Mouse (Mus musculus): ENCODE measurements at regions not wholly inside any gene's neighbourhood (a gene's known extent, or its start where the extent isn't known, plus 50 kb on each side); places are given as distances from the start of the nearest gene placed in this dataset.
A peak's percentile ranks its signal among the peaks of the same experiment; 100 is the strongest.

DNA sequence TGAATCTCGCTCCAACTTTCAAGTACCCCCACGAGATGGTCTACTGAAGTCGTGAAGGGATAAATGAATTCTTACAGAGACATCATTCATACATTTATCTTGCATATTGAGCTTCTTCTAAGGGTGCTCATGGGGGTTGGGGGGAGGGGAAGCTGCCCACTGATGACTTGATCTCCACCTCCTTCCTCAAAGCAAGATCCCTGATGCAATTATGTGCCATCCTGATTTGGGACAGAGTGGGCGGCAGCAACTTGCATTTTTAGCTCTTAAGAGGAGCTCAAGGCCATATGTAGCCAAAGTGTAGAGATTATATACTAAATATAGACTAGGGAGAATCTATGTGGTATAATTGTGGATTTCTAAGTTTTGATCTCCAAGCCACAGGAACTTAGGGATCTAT lies 236.1 kb downstream of the Sox4 start:
- H3K9ac ChIP-seq (ENCODE audit: low read length) = no peak overlapping the region

DNA sequence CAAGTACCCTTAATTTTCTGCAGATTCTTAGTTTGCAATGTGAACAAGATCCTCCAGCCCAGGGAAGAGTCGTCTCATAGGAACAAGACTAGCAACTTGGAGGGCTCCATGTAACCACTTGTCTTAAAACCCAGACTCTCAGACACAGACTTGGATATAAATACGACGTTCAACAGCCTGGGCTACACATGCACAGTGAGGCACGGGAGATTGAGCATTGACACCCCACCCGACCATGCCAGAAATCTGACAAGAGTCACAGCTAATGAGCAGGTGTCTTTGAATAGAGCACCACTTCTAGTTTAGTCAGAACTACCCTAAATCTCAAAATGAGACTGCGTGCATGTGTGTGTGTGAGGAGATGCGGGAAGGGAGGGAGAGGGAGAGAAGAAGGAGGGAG lies 243.5 kb downstream of the Sox4 start:
- H3K9ac ChIP-seq (ENCODE audit: low read length) = no peak overlapping the region

More for the DNA sequence above, 236.1 kb downstream of the Sox4 start:
- no peak overlapping the region for H3K4me3 ChIP-seq (ENCODE audit: low read length)
- ATAC-seq (replicated peaks; ENCODE audit: extremely low read depth, insufficient read depth, low FRiP score) = no peak
- no peak overlapping the region for H3K27ac ChIP-seq (ENCODE audit: low read length)
- no peaks in the 10 kb centered on the region for H3K36me3 ChIP-seq (ENCODE audit: control insufficient read depth, insufficient read depth)
- no peak overlapping the region for H3K4me2 ChIP-seq (ENCODE audit: low read depth, low read length)
- peaks cover 47% of the 10 kb centered on the region for H3K4me1 ChIP-seq (ENCODE audit: control insufficient read depth, insufficient read depth, low read length)
- no peaks in the 10 kb centered on the region for H3K9me3 ChIP-seq (replicated peaks; ENCODE audit: control insufficient read depth, low read length)
- WGBS = 87% methylated on average over 4 of the region's 4 CpGs
- no peaks in the 10 kb centered on the region for H3K27me3 ChIP-seq (ENCODE audit: control insufficient read depth, insufficient read depth, low read length)

DNA sequence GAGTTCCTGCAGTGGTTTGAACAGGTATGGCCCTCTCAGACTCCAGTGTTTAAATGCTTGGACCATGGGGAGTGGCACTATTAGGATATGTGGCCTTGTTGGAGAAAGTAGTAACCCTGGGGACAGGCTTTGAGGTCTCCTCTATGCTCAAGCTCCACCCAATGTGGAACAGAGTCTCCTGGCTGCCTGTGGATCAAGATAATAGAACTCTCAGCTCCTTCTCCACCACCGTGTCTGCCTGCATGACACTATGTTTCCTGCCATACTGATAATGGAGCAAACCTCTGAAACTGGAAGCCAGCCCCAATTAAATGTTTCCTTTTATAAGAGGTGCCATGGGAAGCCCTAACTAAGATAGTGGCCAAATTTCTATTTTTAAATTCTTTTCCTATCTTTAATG lies 252.2 kb downstream of the Sox4 start:
- H3K9me3 ChIP-seq (replicated peaks; ENCODE audit: control insufficient read depth, low read length) = no peaks in the 10 kb centered on the region
- H3K9ac ChIP-seq (ENCODE audit: low read length) = no peak overlapping the region
- H3K4me3 ChIP-seq (ENCODE audit: low read length) = no peak overlapping the region
- H3K27me3 ChIP-seq (ENCODE audit: control insufficient read depth, insufficient read depth, low read length) = no peaks in the 10 kb centered on the region
- H3K36me3 ChIP-seq (ENCODE audit: control insufficient read depth, insufficient read depth) = no peaks in the 10 kb centered on the region
- no peaks in the 10 kb centered on the region for H3K4me1 ChIP-seq (ENCODE audit: control insufficient read depth, insufficient read depth, low read length)
- WGBS = 13% methylated on average over 1 of the region's 1 CpGs
- no peak overlapping the region for H3K4me2 ChIP-seq (ENCODE audit: low read depth, low read length)
- H3K27ac ChIP-seq (ENCODE audit: low read length) = no peak overlapping the region
- ATAC-seq (replicated peaks; ENCODE audit: extremely low read depth, insufficient read depth, low FRiP score) = no peak

More for the DNA sequence above, 243.5 kb downstream of the Sox4 start:
- no peaks in the 10 kb centered on the region for H3K4me1 ChIP-seq (ENCODE audit: control insufficient read depth, insufficient read depth, low read length)
- H3K4me3 ChIP-seq (ENCODE audit: low read length) = no peak overlapping the region
- 76% methylated on average over 7 of the region's 7 CpGs for WGBS
- H3K36me3 ChIP-seq (ENCODE audit: control insufficient read depth, insufficient read depth) = no peaks in the 10 kb centered on the region
- no peaks in the 10 kb centered on the region for H3K9me3 ChIP-seq (replicated peaks; ENCODE audit: control insufficient read depth, low read length)
- H3K4me2 ChIP-seq (ENCODE audit: low read depth, low read length) = no peak overlapping the region
- no peak overlapping the region for H3K27ac ChIP-seq (ENCODE audit: low read length)
- H3K27me3 ChIP-seq (ENCODE audit: control insufficient read depth, insufficient read depth, low read length) = no peaks in the 10 kb centered on the region
- no peak for ATAC-seq (replicated peaks; ENCODE audit: extremely low read depth, insufficient read depth, low FRiP score)

DNA sequence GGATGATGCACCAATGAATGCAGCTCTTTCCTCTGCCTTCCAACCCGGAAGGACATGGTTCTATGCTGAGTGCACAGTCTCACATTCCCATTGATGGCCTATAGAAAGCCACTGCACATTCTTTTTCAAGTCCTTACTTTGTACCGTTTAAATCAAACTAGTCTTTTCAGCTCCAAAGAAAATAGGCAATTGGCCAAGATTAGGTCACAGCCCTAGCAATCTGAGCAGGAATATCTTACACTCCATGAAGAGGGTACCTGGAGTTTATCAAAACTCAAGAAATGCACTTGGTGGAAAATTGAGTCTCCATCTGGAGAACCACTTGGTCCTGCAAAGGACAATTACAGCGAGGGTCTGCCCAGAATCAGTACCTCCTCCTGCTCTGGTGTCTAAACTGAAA lies 253.4 kb downstream of the Sox4 start:
- WGBS = 52% methylated on average over 3 of the region's 3 CpGs
- H3K4me1 ChIP-seq (ENCODE audit: control insufficient read depth, insufficient read depth, low read length) = no peaks in the 10 kb centered on the region
- no peaks in the 10 kb centered on the region for H3K27me3 ChIP-seq (ENCODE audit: control insufficient read depth, insufficient read depth, low read length)
- H3K36me3 ChIP-seq (ENCODE audit: control insufficient read depth, insufficient read depth) = no peaks in the 10 kb centered on the region
- no peaks in the 10 kb centered on the region for H3K9me3 ChIP-seq (replicated peaks; ENCODE audit: control insufficient read depth, low read length)
- no peak overlapping the region for H3K4me3 ChIP-seq (ENCODE audit: low read length)
- no peak overlapping the region for H3K4me2 ChIP-seq (ENCODE audit: low read depth, low read length)
- no peak for ATAC-seq (replicated peaks; ENCODE audit: extremely low read depth, insufficient read depth, low FRiP score)
- H3K9ac ChIP-seq (ENCODE audit: low read length) = no peak overlapping the region
- H3K27ac ChIP-seq (ENCODE audit: low read length) = no peak overlapping the region

DNA sequence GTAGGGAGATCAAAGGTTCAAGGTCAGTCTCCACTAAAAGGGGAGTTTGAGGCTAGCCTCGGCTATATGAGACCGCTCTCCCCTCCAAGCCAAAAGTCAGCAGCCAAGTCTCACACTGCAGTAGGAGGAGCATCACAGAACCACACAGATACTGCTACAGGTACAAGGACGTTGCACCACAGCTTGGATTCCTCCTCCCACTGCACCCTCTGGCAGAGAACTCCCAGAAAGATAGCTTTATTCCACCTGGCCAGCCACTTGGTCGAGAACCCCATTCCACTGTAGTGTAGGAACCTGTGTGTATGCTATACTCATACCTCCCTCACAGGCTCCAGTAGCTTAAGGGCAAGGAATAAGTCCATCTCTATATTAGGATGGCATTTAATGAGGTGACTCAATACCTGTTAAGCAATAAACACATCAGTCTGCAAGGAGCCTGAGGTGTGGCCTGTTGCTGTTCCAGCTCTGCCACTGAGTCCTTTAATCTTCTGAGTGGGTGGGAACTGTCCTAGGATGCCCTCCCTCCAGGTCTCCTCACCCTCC lies 254.0 kb downstream of the Sox4 start:
- ATAC-seq (replicated peaks; ENCODE audit: extremely low read depth, insufficient read depth, low FRiP score) = no peak

DNA sequence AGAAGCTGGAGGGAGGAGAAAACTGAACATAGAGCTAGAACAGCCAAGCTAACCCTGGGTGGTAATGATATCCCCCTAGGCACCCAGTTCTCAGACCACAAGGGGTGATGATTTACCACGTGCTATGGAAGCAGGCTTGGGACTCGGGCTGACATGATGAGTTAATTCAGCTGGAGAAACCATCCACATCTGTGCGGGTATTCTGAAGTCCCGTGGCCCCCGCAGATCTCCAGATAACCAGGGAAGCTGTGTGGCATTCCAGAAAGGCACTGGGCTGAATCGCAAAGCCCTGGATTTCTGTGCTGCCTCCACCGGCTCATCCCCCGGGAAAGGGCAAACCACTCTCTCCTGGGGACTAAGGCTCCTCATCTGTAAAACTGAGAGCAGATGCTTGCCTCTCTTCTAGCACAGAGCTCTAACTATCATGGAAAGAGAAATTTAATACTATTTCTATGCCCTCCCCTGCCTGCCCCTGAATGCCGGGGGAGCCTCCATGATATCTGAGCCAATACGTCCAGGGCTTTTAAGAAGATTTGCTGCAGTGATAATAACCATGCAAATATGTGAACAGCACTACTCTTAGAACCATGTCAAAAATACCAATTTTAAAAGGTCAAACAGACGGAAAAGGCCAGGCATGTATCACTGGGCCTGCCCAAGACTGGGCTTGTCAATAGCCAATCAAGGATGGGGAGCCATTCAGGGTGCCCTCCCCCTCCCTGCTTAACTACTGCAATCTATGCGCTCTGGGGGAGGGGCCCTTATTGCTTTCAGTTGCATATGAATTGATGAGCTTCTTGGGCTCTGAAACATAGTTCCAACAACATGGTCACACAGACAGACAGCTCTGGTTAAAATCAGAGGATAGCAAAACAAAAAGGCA lies 255.5 kb downstream of the Sox4 start:
- Histone ChIP-seq H3K4me3 (ENCODE audit: low read length) (no peak overlapping the region), H3K4me1 (ENCODE audit: control insufficient read depth, insufficient read depth, low read length) (no peaks in the 10 kb centered on the region), H3K4me2 (ENCODE audit: low read depth, low read length) (no peak overlapping the region), H3K27me3 (ENCODE audit: control insufficient read depth, insufficient read depth, low read length) (no peaks in the 10 kb centered on the region), H3K9ac (ENCODE audit: low read length) (no peak overlapping the region), H3K27ac (ENCODE audit: low read length) (no peak overlapping the region), H3K36me3 (ENCODE audit: control insufficient read depth, insufficient read depth) (no peaks in the 10 kb centered on the region), H3K9me3 (replicated peaks; ENCODE audit: control insufficient read depth, low read length) (no peaks in the 10 kb centered on the region)
- ATAC-seq (replicated peaks; ENCODE audit: extremely low read depth, insufficient read depth, low FRiP score) = no peak
- 57% methylated on average over 12 of the region's 12 CpGs for WGBS

More for the DNA sequence above, 254.0 kb downstream of the Sox4 start:
- WGBS = 88% methylated on average over 4 of the region's 4 CpGs
- H3K27ac ChIP-seq (ENCODE audit: low read length) = no peak overlapping the region
- H3K4me1 ChIP-seq (ENCODE audit: control insufficient read depth, insufficient read depth, low read length) = no peaks in the 10 kb centered on the region
- no peak overlapping the region for H3K4me3 ChIP-seq (ENCODE audit: low read length)
- H3K27me3 ChIP-seq (ENCODE audit: control insufficient read depth, insufficient read depth, low read length) = no peaks in the 10 kb centered on the region
- no peak overlapping the region for H3K9ac ChIP-seq (ENCODE audit: low read length)
- H3K9me3 ChIP-seq (replicated peaks; ENCODE audit: control insufficient read depth, low read length) = no peaks in the 10 kb centered on the region
- no peak overlapping the region for H3K4me2 ChIP-seq (ENCODE audit: low read depth, low read length)
- H3K36me3 ChIP-seq (ENCODE audit: control insufficient read depth, insufficient read depth) = no peaks in the 10 kb centered on the region

DNA sequence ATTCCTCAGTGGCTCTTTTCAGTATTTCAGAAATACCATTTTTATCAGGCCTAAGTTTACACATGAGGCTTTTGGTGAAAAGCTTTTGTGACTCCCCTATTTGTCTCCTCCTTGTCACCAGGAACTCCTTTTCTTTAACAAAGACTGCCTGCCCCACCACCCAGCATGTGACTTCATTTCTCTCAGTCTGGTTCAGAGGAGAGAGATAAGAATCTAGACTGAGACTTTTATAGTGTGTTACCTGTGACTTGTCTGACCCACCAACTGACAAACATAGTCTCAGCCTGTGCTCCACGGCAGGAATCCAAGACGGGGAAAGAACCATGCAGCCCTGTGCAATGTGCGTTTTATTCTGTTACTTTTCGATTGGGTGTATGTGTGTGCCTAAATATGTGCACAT lies 260.4 kb downstream of the Sox4 start:
- no peaks in the 10 kb centered on the region for H3K4me1 ChIP-seq (ENCODE audit: control insufficient read depth, insufficient read depth, low read length)
- no peak overlapping the region for H3K4me2 ChIP-seq (ENCODE audit: low read depth, low read length)
- 60% methylated on average over 4 of the region's 4 CpGs for WGBS
- H3K4me3 ChIP-seq (ENCODE audit: low read length) = no peak overlapping the region
- H3K9me3 ChIP-seq (replicated peaks; ENCODE audit: control insufficient read depth, low read length) = no peaks in the 10 kb centered on the region
- no peaks in the 10 kb centered on the region for H3K36me3 ChIP-seq (ENCODE audit: control insufficient read depth, insufficient read depth)
- no peaks in the 10 kb centered on the region for H3K27me3 ChIP-seq (ENCODE audit: control insufficient read depth, insufficient read depth, low read length)
- 0 out of 2 replicates have a peak, but pooled peaks have one; percentile 52 for ATAC-seq (replicated peaks; ENCODE audit: extremely low read depth, insufficient read depth, low FRiP score)
- H3K27ac ChIP-seq (ENCODE audit: low read length) = 0 out of 2 replicates have a peak overlapping the region, but pooled peaks have one; percentile 4
- H3K9ac ChIP-seq (ENCODE audit: low read length) = no peak overlapping the region

DNA sequence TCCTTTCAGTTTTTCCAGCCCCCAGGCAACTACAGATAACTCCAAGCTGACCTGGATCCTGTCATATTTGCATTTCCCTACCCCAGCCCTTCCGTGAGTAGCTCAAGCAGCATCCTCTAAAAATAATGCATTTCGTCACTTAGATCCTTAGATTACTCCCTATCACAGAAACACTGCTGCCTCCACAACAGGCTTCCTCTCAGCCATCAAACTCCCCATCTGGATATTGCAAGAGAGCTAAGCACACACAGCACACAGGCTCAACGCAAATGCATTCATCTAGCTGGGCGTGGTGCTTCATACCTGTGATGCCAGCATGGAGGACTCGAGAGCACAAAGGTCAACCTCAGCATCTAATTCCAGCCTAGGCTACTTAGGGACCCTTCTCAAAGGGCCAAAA lies 260.9 kb downstream of the Sox4 start:
- Histone ChIP-seq H3K4me1 (ENCODE audit: control insufficient read depth, insufficient read depth, low read length) (no peaks in the 10 kb centered on the region), H3K27me3 (ENCODE audit: control insufficient read depth, insufficient read depth, low read length) (no peaks in the 10 kb centered on the region), H3K36me3 (ENCODE audit: control insufficient read depth, insufficient read depth) (no peaks in the 10 kb centered on the region), H3K27ac (ENCODE audit: low read length) (no peak overlapping the region), H3K4me3 (ENCODE audit: low read length) (no peak overlapping the region), H3K9me3 (replicated peaks; ENCODE audit: control insufficient read depth, low read length) (no peaks in the 10 kb centered on the region), H3K4me2 (ENCODE audit: low read depth, low read length) (no peak overlapping the region), H3K9ac (ENCODE audit: low read length) (no peak overlapping the region)
- no peak for ATAC-seq (replicated peaks; ENCODE audit: extremely low read depth, insufficient read depth, low FRiP score)
- WGBS = 61% methylated on average over 5 of the region's 5 CpGs

DNA sequence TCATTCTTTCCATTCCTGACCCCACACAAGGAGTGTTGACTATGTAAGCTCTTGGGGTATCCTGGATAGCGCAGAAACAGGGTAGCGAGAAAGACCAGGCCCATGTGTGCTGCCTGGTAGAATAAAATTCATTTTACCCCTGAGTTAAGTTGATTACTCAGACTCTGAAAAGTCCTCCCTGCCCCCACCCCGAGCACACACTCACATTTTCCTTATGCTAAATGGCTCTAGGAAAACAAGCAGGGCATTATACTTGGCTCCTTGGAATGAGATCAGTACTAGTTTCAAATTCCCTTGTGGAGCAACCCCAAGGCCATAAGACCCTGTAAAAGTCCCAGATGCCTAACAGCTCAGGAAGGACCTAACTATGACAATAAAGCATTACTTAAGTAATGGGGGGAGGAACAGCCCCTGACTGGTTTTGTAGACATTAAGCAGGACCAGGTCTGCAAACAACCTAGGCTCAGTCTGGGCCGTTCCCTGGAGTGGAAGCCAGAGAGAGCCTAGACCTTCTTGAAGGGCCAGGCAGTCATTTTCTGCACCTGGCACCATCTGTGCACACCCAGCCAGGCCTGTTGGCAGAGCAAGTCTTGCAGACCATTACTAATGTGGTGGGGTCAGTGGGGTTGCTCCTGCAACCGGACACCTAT lies 262.9 kb downstream of the Sox4 start:
- Histone ChIP-seq H3K4me3 (ENCODE audit: low read length) (no peak overlapping the region), H3K9ac (ENCODE audit: low read length) (no peak overlapping the region), H3K36me3 (ENCODE audit: control insufficient read depth, insufficient read depth) (no peaks in the 10 kb centered on the region), H3K9me3 (replicated peaks; ENCODE audit: control insufficient read depth, low read length) (no peaks in the 10 kb centered on the region), H3K4me2 (ENCODE audit: low read depth, low read length) (no peak overlapping the region), H3K27ac (ENCODE audit: low read length) (no peak overlapping the region), H3K27me3 (ENCODE audit: control insufficient read depth, insufficient read depth, low read length) (no peaks in the 10 kb centered on the region), H3K4me1 (ENCODE audit: control insufficient read depth, insufficient read depth, low read length) (no peaks in the 10 kb centered on the region; the same call in 1 of the 2 replicates)
- no peak for ATAC-seq (replicated peaks; ENCODE audit: extremely low read depth, insufficient read depth, low FRiP score)
- WGBS = 77% methylated on average over 5 of the region's 5 CpGs

All from heart, embryonic 16.5 days (tissue).